Mouse (Mus musculus) G1E (cell line): ENCODE measurements around the gene Tufm.

ENCODE experiments used
- CTCF ChIP-seq: IDR thresholded peaks from 2 replicates; pipeline ENCODE4 v1.5.1; 2012; ENCODE audit warnings: low read depth, low read length, inconsistent platforms, mixed read lengths
- POLR2AphosphoS5 ChIP-seq: IDR thresholded peaks from 2 replicates; pipeline ENCODE4 v1.6.1; 2012; ENCODE audit warnings: low read depth, low read length, inconsistent platforms; ENCODE audit not compliant: insufficient replicate concordance

DNA sequence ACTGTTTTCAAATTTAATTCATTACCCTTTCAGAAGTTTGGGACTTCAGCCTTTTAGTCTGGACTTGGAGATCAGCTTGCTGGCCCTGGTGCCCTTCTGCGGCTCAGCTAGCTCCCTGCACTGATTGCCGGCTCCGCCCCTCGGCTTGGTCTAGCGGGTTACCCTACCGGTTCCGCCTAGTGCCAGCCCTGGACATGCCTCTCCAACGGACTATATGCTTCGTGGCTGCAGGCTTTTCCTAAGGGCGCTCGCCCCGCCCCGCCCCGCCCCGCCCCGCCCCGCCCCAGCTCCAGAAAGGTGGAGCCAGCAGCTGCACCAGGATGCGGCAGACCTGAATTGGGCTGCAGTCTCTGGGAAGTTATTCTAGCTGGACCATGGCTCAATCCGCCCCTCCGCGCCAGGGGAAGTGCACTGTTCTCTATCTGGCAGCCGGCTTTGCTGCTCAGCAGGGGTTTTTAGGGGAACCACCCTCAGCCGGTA lies 4.7 kb upstream of the Tufm start:
- TF ChIP-seq CTCF = no peak
- no peak for TF ChIP-seq POLR2AphosphoS5
